Mouse (Mus musculus): ENCODE measurements around the gene Gm9803. TPM values are rescaled to one million over a fixed set of nuclear protein-coding genes. Genes with fewer than 3 reads are reported as not detected.

Gm9803 gene
- total and polyA plus RNA-seq, 2 experiments from 2014 or later: 6.6 to 26.9 TPM

- Histone ChIP-seq H3K4me2 (ENCODE audit: low read depth, low read length) (peak overlapping the region; percentile 41), H3K9ac (replicated peaks; ENCODE audit: low read depth, low read length) (no peak overlapping the region), H3K27ac (ENCODE audit: low read depth) (no peak overlapping the region), H3K27me3 (ENCODE audit: control insufficient read depth, insufficient read depth, low read length) (no peaks in the 10 kb centered on the region), H3K9me3 (replicated peaks; ENCODE audit: control insufficient read depth, low read length) (no peaks in the 10 kb centered on the region), H3K4me3 (ENCODE audit: low read depth, low read length) (peak overlapping the region; percentile 93), H3K4me1 (ENCODE audit: control insufficient read depth, insufficient read depth) (peaks cover 13% of the 10 kb centered on the region; the same call in 1 of the 2 replicates), H3K36me3 (replicated peaks; ENCODE audit: control insufficient read depth, insufficient read depth, low read length) (peaks cover 5% of the 10 kb centered on the region)
- 39% methylated on average over 7 of the region's 8 CpGs for WGBS
- ATAC-seq (ENCODE audit: insufficient read depth, low read depth) (no peak), DNase-seq (ENCODE audit: low spot score) (no peak)
- TF ChIP-seq CTCF (IDR thresholded peaks at IDR 0.05; ENCODE audit: low read depth): no peak
- no peak for TF ChIP-seq EP300 (IDR thresholded peaks at IDR 0.05; ENCODE audit: low read depth)
Measured at GRCm38 (mm10) chr10:43541153-43541544, 17.3 kb downstream of the Gm9803 start.

GRCm38 (mm10) chr10:43549411-43549810, 25.5 kb downstream of the Gm9803 start:
- DNase-seq (ENCODE audit: low spot score) (no peak), ATAC-seq (ENCODE audit: insufficient read depth, low read depth) (no peak)
- no peaks in the 10 kb centered on the region for H3K27me3 ChIP-seq (ENCODE audit: control insufficient read depth, insufficient read depth, low read length)
- 51% methylated on average over 5 of the region's 5 CpGs for WGBS
- no peaks in the 10 kb centered on the region for H3K9me3 ChIP-seq (replicated peaks; ENCODE audit: control insufficient read depth, low read length)
- no peak overlapping the region for H3K4me2 ChIP-seq (ENCODE audit: low read depth, low read length)
- TF ChIP-seq CTCF (IDR thresholded peaks at IDR 0.05; ENCODE audit: low read depth) (peak; percentile 26), EP300 (IDR thresholded peaks at IDR 0.05; ENCODE audit: low read depth) (no peak)
- H3K9ac ChIP-seq (replicated peaks; ENCODE audit: low read depth, low read length): no peak overlapping the region
- no peak overlapping the region for H3K4me3 ChIP-seq (ENCODE audit: low read depth, low read length)
- no peaks in the 10 kb centered on the region for H3K36me3 ChIP-seq (replicated peaks; ENCODE audit: control insufficient read depth, insufficient read depth, low read length)
- H3K4me1 ChIP-seq (ENCODE audit: control insufficient read depth, insufficient read depth): no peaks in the 10 kb centered on the region
- H3K27ac ChIP-seq (ENCODE audit: low read depth): no peak overlapping the region

GRCm38 (mm10) chr10:43550923-43551322, 27.0 kb downstream of the Gm9803 start:
- 19% methylated on average over 3 of the region's 3 CpGs for WGBS
- H3K9me3 ChIP-seq (replicated peaks; ENCODE audit: control insufficient read depth, low read length): no peaks in the 10 kb centered on the region
- DNase-seq (ENCODE audit: low spot score) (no peak), ATAC-seq (ENCODE audit: insufficient read depth, low read depth) (no peak)
- H3K27ac ChIP-seq (ENCODE audit: low read depth): no peak overlapping the region
- no peak overlapping the region for H3K4me2 ChIP-seq (ENCODE audit: low read depth, low read length)
- no peaks in the 10 kb centered on the region for H3K27me3 ChIP-seq (ENCODE audit: control insufficient read depth, insufficient read depth, low read length)
- no peak for TF ChIP-seq CTCF (IDR thresholded peaks at IDR 0.05; ENCODE audit: low read depth)
- no peak for TF ChIP-seq EP300 (IDR thresholded peaks at IDR 0.05; ENCODE audit: low read depth)
- no peak overlapping the region for H3K9ac ChIP-seq (replicated peaks; ENCODE audit: low read depth, low read length)
- H3K4me3 ChIP-seq (ENCODE audit: low read depth, low read length): no peak overlapping the region
- no peaks in the 10 kb centered on the region for H3K36me3 ChIP-seq (replicated peaks; ENCODE audit: control insufficient read depth, insufficient read depth, low read length)
- no peaks in the 10 kb centered on the region for H3K4me1 ChIP-seq (ENCODE audit: control insufficient read depth, insufficient read depth)

- 27% methylated on average over 3 of the region's 3 CpGs for WGBS
- TF ChIP-seq EP300 (IDR thresholded peaks at IDR 0.05; ENCODE audit: low read depth): no peak
- TF ChIP-seq CTCF (IDR thresholded peaks at IDR 0.05; ENCODE audit: low read depth): no peak
- no peak overlapping the region for H3K9ac ChIP-seq (replicated peaks; ENCODE audit: low read depth, low read length)
Measured at GRCm38 (mm10) chr10:43551388-43551787, 27.5 kb downstream of the Gm9803 start.

GRCm38 (mm10) chr10:43557630-43558165, 33.8 kb downstream of the Gm9803 start:
- Histone ChIP-seq H3K9ac (replicated peaks; ENCODE audit: low read depth, low read length) (no peak overlapping the region), H3K4me3 (ENCODE audit: low read depth, low read length) (no peak overlapping the region), H3K4me1 (ENCODE audit: control insufficient read depth, insufficient read depth) (no peaks in the 10 kb centered on the region), H3K36me3 (replicated peaks; ENCODE audit: control insufficient read depth, insufficient read depth, low read length) (no peaks in the 10 kb centered on the region), H3K4me2 (ENCODE audit: low read depth, low read length) (no peak overlapping the region), H3K9me3 (replicated peaks; ENCODE audit: control insufficient read depth, low read length) (no peaks in the 10 kb centered on the region), H3K27me3 (ENCODE audit: control insufficient read depth, insufficient read depth, low read length) (no peaks in the 10 kb centered on the region), H3K27ac (ENCODE audit: low read depth) (no peak overlapping the region)
- no peak for TF ChIP-seq EP300 (IDR thresholded peaks at IDR 0.05; ENCODE audit: low read depth)
- no peak for TF ChIP-seq CTCF (IDR thresholded peaks at IDR 0.05; ENCODE audit: low read depth)
- no peak for ATAC-seq (ENCODE audit: insufficient read depth, low read depth)
- 76% methylated on average over 5 of the region's 5 CpGs for WGBS
- DNase-seq (ENCODE audit: low spot score): no peak

More at GRCm38 (mm10) chr10:43551388-43551787, 27.5 kb downstream of the Gm9803 start:
- DNase-seq (ENCODE audit: low spot score): no peak
- H3K4me1 ChIP-seq (ENCODE audit: control insufficient read depth, insufficient read depth): no peaks in the 10 kb centered on the region
- ATAC-seq (ENCODE audit: insufficient read depth, low read depth): no peak
- H3K27me3 ChIP-seq (ENCODE audit: control insufficient read depth, insufficient read depth, low read length): no peaks in the 10 kb centered on the region
- no peaks in the 10 kb centered on the region for H3K9me3 ChIP-seq (replicated peaks; ENCODE audit: control insufficient read depth, low read length)
- no peaks in the 10 kb centered on the region for H3K36me3 ChIP-seq (replicated peaks; ENCODE audit: control insufficient read depth, insufficient read depth, low read length)
- no peak overlapping the region for H3K27ac ChIP-seq (ENCODE audit: low read depth)
- no peak overlapping the region for H3K4me3 ChIP-seq (ENCODE audit: low read depth, low read length)
- H3K4me2 ChIP-seq (ENCODE audit: low read depth, low read length): no peak overlapping the region

GRCm38 (mm10) chr10:43559313-43559712, 35.4 kb downstream of the Gm9803 start:
- Histone ChIP-seq H3K27me3 (ENCODE audit: control insufficient read depth, insufficient read depth, low read length) (no peaks in the 10 kb centered on the region), H3K36me3 (replicated peaks; ENCODE audit: control insufficient read depth, insufficient read depth, low read length) (no peaks in the 10 kb centered on the region), H3K4me2 (ENCODE audit: low read depth, low read length) (no peak overlapping the region), H3K9me3 (replicated peaks; ENCODE audit: control insufficient read depth, low read length) (no peaks in the 10 kb centered on the region), H3K27ac (ENCODE audit: low read depth) (no peak overlapping the region), H3K4me1 (ENCODE audit: control insufficient read depth, insufficient read depth) (no peaks in the 10 kb centered on the region), H3K4me3 (ENCODE audit: low read depth, low read length) (no peak overlapping the region), H3K9ac (replicated peaks; ENCODE audit: low read depth, low read length) (no peak overlapping the region)
- 64% methylated on average over 11 of the region's 11 CpGs for WGBS
- DNase-seq (ENCODE audit: low spot score) (no peak), ATAC-seq (ENCODE audit: insufficient read depth, low read depth) (no peak)
- TF ChIP-seq EP300 (IDR thresholded peaks at IDR 0.05; ENCODE audit: low read depth) (no peak), CTCF (IDR thresholded peaks at IDR 0.05; ENCODE audit: low read depth) (no peak)
